Mouse (Mus musculus) gastrocnemius, adult 18-20 months (tissue): Measurements from ENCODE around the gene Dusp10. TPM values are rescaled to one million over a fixed set of nuclear protein-coding genes. Genes with fewer than 3 reads are reported as not detected.

ENCODE experiments used
- DNase-seq: peaks from one replicate; pipeline ENCODE4 v3.0.0; 2021; ENCODE audit warnings: low spot score
- total RNA-seq, 2 experiments: library from RNA; stranded (reverse); gene quantifications; 2 replicates each; pipeline ENCODE4 v1.2.3; 2021

The Dusp10 gene
- total RNA-seq, 2 experiments from 2014 or later: 12.9 to 17.0 TPM

GRCm38 (mm10) chr1:184030070-184030802 lies 17.1 kb downstream of the Dusp10 start:
- DNase-seq: no peak

- no peak for DNase-seq
Observed at GRCm38 (mm10) chr1:184032682-184033389, 19.7 kb downstream of the Dusp10 start.

- peak; percentile 71 for DNase-seq
Observed at GRCm38 (mm10) chr1:184033390-184034010, 20.4 kb downstream of the Dusp10 start.

GRCm38 (mm10) chr1:184034011-184034557 lies 21.0 kb downstream of the Dusp10 start, which contains the start of gene 1700056E22Rik:
Gene 1700056E22Rik, minus strand, starts transcription at chr1:184034301.
- DNase-seq: peak; percentile 98

GRCm38 (mm10) chr1:184034741-184035181 lies 21.7 kb downstream of the Dusp10 start:
- DNase-seq: no peak

- DNase-seq: no peak
Observed at GRCm38 (mm10) chr1:184035346-184035903, 22.3 kb downstream of the Dusp10 start.

GRCm38 (mm10) chr1:184037802-184038201 lies 24.7 kb downstream of the Dusp10 start:
- DNase-seq: no peak

GRCm38 (mm10) chr1:184039301-184039700 lies 26.2 kb downstream of the Dusp10 start:
- peak; percentile 65 for DNase-seq

- DNase-seq: peak; percentile 80
Observed at GRCm38 (mm10) chr1:184040181-184040580, 27.1 kb downstream of the Dusp10 start.

GRCm38 (mm10) chr1:184040906-184041305 lies 27.8 kb downstream of the Dusp10 start:
- DNase-seq: no peak

GRCm38 (mm10) chr1:184041778-184042573 lies 28.9 kb downstream of the Dusp10 start:
- DNase-seq: peak; percentile 81

GRCm38 (mm10) chr1:184042745-184043144 lies 29.6 kb downstream of the Dusp10 start:
- DNase-seq: no peak

GRCm38 (mm10) chr1:184043391-184043790 lies 30.3 kb downstream of the Dusp10 start:
- DNase-seq: no peak

GRCm38 (mm10) chr1:184046070-184046677 lies 33.1 kb downstream of the Dusp10 start:
- DNase-seq: no peak

GRCm38 (mm10) chr1:184047818-184048217 lies 34.7 kb downstream of the Dusp10 start:
- DNase-seq: no peak

- DNase-seq: no peak
Observed at GRCm38 (mm10) chr1:184048675-184049418, 35.7 kb downstream of the Dusp10 start.

- no peak for DNase-seq
Observed at GRCm38 (mm10) chr1:184051286-184051685, 38.2 kb downstream of the Dusp10 start.

- DNase-seq: peak; percentile 88
Observed at GRCm38 (mm10) chr1:184051824-184052223, 38.7 kb downstream of the Dusp10 start.

- no peak for DNase-seq
Observed at GRCm38 (mm10) chr1:184052331-184052730, 39.2 kb downstream of the Dusp10 start.

GRCm38 (mm10) chr1:184053141-184053540 lies 40.0 kb downstream of the Dusp10 start:
- no peak for DNase-seq
